Mouse (Mus musculus) erythroblast, embryonic 14.5 days (primary cell): ENCODE results near the gene Hsd17b13.

Experiments used
- GATA1 ChIP-seq: IDR thresholded peaks from 2 replicates; pipeline ENCODE4 v1.6.1; 2012; ENCODE audit warnings: low read length, inconsistent platforms, mixed read lengths
- TAL1 ChIP-seq: IDR thresholded peaks from 3 replicates; pipeline ENCODE4 v1.6.1; 2012; ENCODE audit warnings: low read length, inconsistent platforms, mixed read lengths

- TF ChIP-seq GATA1 (no peak), TAL1 (no peak)
Observed at GRCm38 (mm10) chr5:103993601-103994000, 16.4 kb upstream of the Hsd17b13 start.
